Mouse (Mus musculus): ENCODE data around the gene Nelfa. TPM values are rescaled to one million over a fixed set of nuclear protein-coding genes. Genes with fewer than 3 reads are reported as not detected.

The Nelfa gene
- total and polyA plus RNA-seq, 3 experiments: 20.6 to 41.2 (median 23.9) TPM

DNA sequence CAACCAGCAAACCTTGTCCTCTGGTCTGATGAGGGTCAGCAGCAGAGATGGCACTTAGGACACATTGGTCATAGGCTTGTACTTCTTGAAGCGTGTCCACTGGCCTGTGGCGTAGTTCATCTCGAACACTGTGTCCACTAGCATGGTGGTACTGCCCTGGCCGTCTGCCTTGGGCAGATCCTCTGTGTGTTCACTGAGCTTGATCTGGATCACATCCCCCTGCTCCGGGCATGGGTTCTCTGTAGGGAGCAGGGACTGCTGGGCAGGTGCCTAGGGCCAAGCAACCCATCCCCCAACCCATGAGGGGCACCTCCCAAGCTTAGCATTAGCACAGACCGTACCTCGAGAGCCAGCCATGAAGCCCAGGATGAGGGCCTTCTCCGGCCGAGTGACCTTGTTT lies 37.5 kb downstream of the Nelfa start:
- H3K79me2 ChIP-seq (replicated peaks; ENCODE audit: control insufficient read depth, extremely low read depth, insufficient read depth, poor library complexity, severe bottlenecking): no peaks in the 10 kb centered on the region
- no peaks in the 10 kb centered on the region for H3K27me3 ChIP-seq (replicated peaks)
- peaks cover 80 to 94% of the 10 kb centered on the region in 2 experiments for H3K36me3 ChIP-seq (replicated peaks in 1 of 2; ENCODE audit: control insufficient read depth in 1 of 2, insufficient read depth in 1 of 2, low read length in 1 of 2)
- no peak overlapping the region for H3K4me3 ChIP-seq (replicated peaks in 1 of 3; ENCODE audit: low read depth in 2 of 3, low read length in 2 of 3, poor library complexity in 1 of 3)
- TF ChIP-seq ZNF384 (IDR thresholded peaks at IDR 0.05; ENCODE audit: low read depth, low read length) (no peak), USF1 (IDR thresholded peaks at IDR 0.05; ENCODE audit: low read depth, low read length) (no peak), MAZ (IDR thresholded peaks at IDR 0.05; ENCODE audit: low read depth, low read length) (no peak), RCOR1 (conservative IDR thresholded peaks at IDR 0.05; ENCODE audit: low read depth, low read length) (no peak), RAD21 (IDR thresholded peaks at IDR 0.05; ENCODE audit: low read depth, low read length) (no peak), ZKSCAN1 (IDR thresholded peaks at IDR 0.05; ENCODE audit: borderline replicate concordance, low read depth, low read length) (no peak), TCF12 (IDR thresholded peaks at IDR 0.05; ENCODE audit: low read depth, low read length) (no peak), UBTF (IDR thresholded peaks at IDR 0.05; ENCODE audit: low read depth, low read length) (no peak), IRF4 (IDR thresholded peaks at IDR 0.05; ENCODE audit: low read depth, low read length) (no peak), CTCF (conservative IDR thresholded peaks at IDR 0.05 in 1 of 2, IDR thresholded peaks at IDR 0.05 in 1 of 2; ENCODE audit: low read depth in 2 of 2, low read length in 2 of 2) (no peak), KAT2A (IDR thresholded peaks at IDR 0.05; ENCODE audit: insufficient replicate concordance, low read length) (no peak), E2F4 (IDR thresholded peaks at IDR 0.05; ENCODE audit: insufficient replicate concordance, low read depth, low read length) (no peak), BHLHE40 (IDR thresholded peaks at IDR 0.05; ENCODE audit: low read depth, low read length) (no peak), ZMIZ1 (IDR thresholded peaks at IDR 0.05; ENCODE audit: low read depth, low read length) (no peak), MAX (IDR thresholded peaks at IDR 0.05; ENCODE audit: low read length) (no peak), POLR2A (IDR thresholded peaks at IDR 0.05; ENCODE audit: low read depth, low read length) (no peak; the same call in 1 of the 2 replicates), CHD2 (IDR thresholded peaks at IDR 0.05; ENCODE audit: low read length) (no peak), MAFK (IDR thresholded peaks at IDR 0.05; ENCODE audit: insufficient replicate concordance, low read length) (no peak)
- no peaks in the 10 kb centered on the region for H3K9me3 ChIP-seq (replicated peaks; ENCODE audit: low read length)
- no peak overlapping the region for H3K9ac ChIP-seq (ENCODE audit: insufficient read depth, low read depth)
- H3K4me1 ChIP-seq (ENCODE audit: control insufficient read depth in 1 of 2, insufficient read depth in 2 of 2): no peaks in the 10 kb centered on the region
- in situ Hi-C loops (cut with MboI; ENCODE audit: low pct_ligation_motif_present, low pct_unique_long_range_greater_than_20kb, low sequenced_read_pairs) (no loop called here), dilution Hi-C loops (cut with MboI; ENCODE audit: extremely low pct_ligation_motif_present, extremely low pct_unique_long_range_greater_than_20kb, low sequenced_read_pairs) (no loop called here)
- no peak overlapping the region for H3K27ac ChIP-seq (ENCODE audit: insufficient read depth, low read depth)
- DNase-seq (ENCODE audit: extremely low read depth): no peak
- no peak overlapping the region for H3K4me2 ChIP-seq (ENCODE audit: insufficient read depth, low read depth, poor library complexity, severe bottlenecking)

DNA sequence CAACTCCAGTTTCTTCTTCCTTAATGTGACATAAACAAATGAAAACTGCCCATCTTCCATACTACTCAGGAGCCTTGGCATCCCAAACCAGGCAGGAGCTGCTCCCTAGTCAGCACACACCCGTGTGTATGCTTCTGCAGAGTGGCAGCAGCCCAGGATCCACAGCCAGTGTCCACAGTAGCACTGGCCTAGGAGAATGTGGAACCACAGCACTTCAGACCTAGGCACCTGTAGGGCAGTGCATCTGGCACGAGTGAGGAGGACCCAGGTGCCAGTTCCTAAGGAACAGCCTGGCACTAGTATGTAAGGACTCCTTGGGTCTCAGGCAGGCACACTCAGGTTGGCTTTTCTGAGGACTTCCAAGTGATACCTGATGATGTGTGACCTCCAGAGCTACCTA lies 39.1 kb downstream of the Nelfa start:
- no peaks in the 10 kb centered on the region for H3K4me1 ChIP-seq (ENCODE audit: control insufficient read depth in 1 of 2, insufficient read depth in 2 of 2)
- peaks cover 83 to 97% of the 10 kb centered on the region in 2 experiments for H3K36me3 ChIP-seq (replicated peaks in 1 of 2; ENCODE audit: control insufficient read depth in 1 of 2, insufficient read depth in 1 of 2, low read length in 1 of 2)
- H3K4me3 ChIP-seq (replicated peaks in 1 of 3; ENCODE audit: low read depth in 2 of 3, low read length in 2 of 3, poor library complexity in 1 of 3): no peak overlapping the region
- H3K4me2 ChIP-seq (ENCODE audit: insufficient read depth, low read depth, poor library complexity, severe bottlenecking): no peak overlapping the region
- H3K9me3 ChIP-seq (replicated peaks; ENCODE audit: low read length): no peaks in the 10 kb centered on the region
- in situ Hi-C loops (cut with MboI; ENCODE audit: low pct_ligation_motif_present, low pct_unique_long_range_greater_than_20kb, low sequenced_read_pairs): no loop called here
- H3K27me3 ChIP-seq (replicated peaks): no peaks in the 10 kb centered on the region
- dilution Hi-C loops (cut with MboI; ENCODE audit: extremely low pct_ligation_motif_present, extremely low pct_unique_long_range_greater_than_20kb, low sequenced_read_pairs): no loop called here
- TF ChIP-seq TBP (conservative IDR thresholded peaks at IDR 0.05; ENCODE audit: low read depth, low read length) (no peak), IRF4 (IDR thresholded peaks at IDR 0.05; ENCODE audit: low read depth, low read length) (no peak), ZC3H11A (IDR thresholded peaks at IDR 0.05; ENCODE audit: low read depth, low read length) (no peak), CTCF (conservative IDR thresholded peaks at IDR 0.05 in 1 of 2, IDR thresholded peaks at IDR 0.05 in 1 of 2; ENCODE audit: low read depth in 2 of 2, low read length in 2 of 2) (no peak), MAZ (IDR thresholded peaks at IDR 0.05; ENCODE audit: low read depth, low read length) (no peak), USF1 (IDR thresholded peaks at IDR 0.05; ENCODE audit: low read depth, low read length) (no peak), MAFK (IDR thresholded peaks at IDR 0.05; ENCODE audit: insufficient replicate concordance, low read length) (no peak), NRF1 (IDR thresholded peaks at IDR 0.05; ENCODE audit: low read depth, low read length) (no peak), JUN (IDR thresholded peaks at IDR 0.05; ENCODE audit: insufficient read depth, low read depth, low read length) (no peak), POLR2A (IDR thresholded peaks at IDR 0.05; ENCODE audit: low read depth, low read length) (no peak), SIN3A (IDR thresholded peaks at IDR 0.05; ENCODE audit: low read length) (no peak), MXI1 (IDR thresholded peaks at IDR 0.05; ENCODE audit: low read depth, low read length) (no peak), ZKSCAN1 (IDR thresholded peaks at IDR 0.05; ENCODE audit: borderline replicate concordance, low read depth, low read length) (no peak)
- DNase-seq (ENCODE audit: extremely low read depth): no peak
- no peaks in the 10 kb centered on the region for H3K79me2 ChIP-seq (replicated peaks; ENCODE audit: control insufficient read depth, extremely low read depth, insufficient read depth, poor library complexity, severe bottlenecking)
- H3K9ac ChIP-seq (ENCODE audit: insufficient read depth, low read depth): no peak overlapping the region
- no peak overlapping the region for H3K27ac ChIP-seq (ENCODE audit: insufficient read depth, low read depth)
